Mouse (Mus musculus) heart, adult 18-20 months (tissue): Measurements from ENCODE around the gene Efs. TPM values are rescaled to one million over a fixed set of nuclear protein-coding genes. Genes with fewer than 3 reads are reported as not detected.

ENCODE experiments used
- DNase-seq, 2 experiments: peaks; one replicate each; pipeline ENCODE4 v3.0.0; 2021 to 2022; ENCODE audit warnings: mixed read lengths in 1 of 2
- total RNA-seq, 2 experiments: library from RNA; stranded (reverse); gene quantifications; 2 replicates each; pipeline ENCODE4 v1.2.3; 2021

Gene Efs
- total RNA-seq, 2 experiments from 2014 or later, result 1.7 to 2.0 TPM

- no peak for DNase-seq
Observed at GRCm38 (mm10) chr14:54948781-54949180, 22.9 kb upstream of the Efs start.

GRCm38 (mm10) chr14:54947008-54947407 is 21.1 kb upstream of the Efs start:
- peak in 1 of 2 experiments; percentile 31 for DNase-seq

GRCm38 (mm10) chr14:54945975-54946704 is 20.2 kb upstream of the Efs start:
- DNase-seq, result peak in 1 of 2 experiments; percentile 30

GRCm38 (mm10) chr14:54944939-54945338 is 19.0 kb upstream of the Efs start:
- DNase-seq, result peak in 1 of 2 experiments; percentile 11

GRCm38 (mm10) chr14:54943971-54944370 is 18.0 kb upstream of the Efs start:
- no peak for DNase-seq

- peak in 1 of 2 experiments; percentile 18 for DNase-seq
Observed at GRCm38 (mm10) chr14:54942479-54942878, 16.6 kb upstream of the Efs start.

GRCm38 (mm10) chr14:54941024-54941978 is 15.4 kb upstream of the Efs start:
- peak; percentile 33 to 37 for DNase-seq

- peak in 1 of 2 experiments; percentile 58 for DNase-seq
Observed at GRCm38 (mm10) chr14:54940176-54940530, 14.2 kb upstream of the Efs start.

GRCm38 (mm10) chr14:54939434-54940175 is 13.7 kb upstream of the Efs start:
- peak; percentile 80 to 87 for DNase-seq

- peak; percentile 30 to 48 for DNase-seq
Observed at GRCm38 (mm10) chr14:54938431-54939219, 12.7 kb upstream of the Efs start.

GRCm38 (mm10) chr14:54937361-54938182 is 11.6 kb upstream of the Efs start:
- DNase-seq, result peak in 1 of 2 experiments; percentile 5

GRCm38 (mm10) chr14:54936831-54937160 is 10.9 kb upstream of the Efs start:
- no peak for DNase-seq

- DNase-seq, result peak in 1 of 2 experiments; percentile 7
Observed at GRCm38 (mm10) chr14:54935904-54936830, 10.2 kb upstream of the Efs start, which contains the start of gene Cmtm5. Gene Cmtm5 (plus strand): TSS chr14:54936261.

- DNase-seq, result no peak
Observed at GRCm38 (mm10) chr14:54932645-54933150, 6.8 kb upstream of the Efs start, which contains the start of gene Il25. Gene Il25 (plus strand): TSS chr14:54932695.

GRCm38 (mm10) chr14:54930431-54930830 is 4.5 kb upstream of the Efs start:
- peak in 1 of 2 experiments; percentile 10 for DNase-seq

- peak in 1 of 2 experiments; percentile 10 for DNase-seq
Observed at GRCm38 (mm10) chr14:54929801-54930200, 3.9 kb upstream of the Efs start.

GRCm38 (mm10) chr14:54927296-54927695 is 1.4 kb upstream of the Efs start:
- no peak for DNase-seq

GRCm38 (mm10) chr14:54926401-54927158 is 654 bp upstream of the Efs start:
- peak; percentile 73 to 75 for DNase-seq
